ENCODE assay signal across 8 mouse cellular contexts in the genomic region with DNA sequence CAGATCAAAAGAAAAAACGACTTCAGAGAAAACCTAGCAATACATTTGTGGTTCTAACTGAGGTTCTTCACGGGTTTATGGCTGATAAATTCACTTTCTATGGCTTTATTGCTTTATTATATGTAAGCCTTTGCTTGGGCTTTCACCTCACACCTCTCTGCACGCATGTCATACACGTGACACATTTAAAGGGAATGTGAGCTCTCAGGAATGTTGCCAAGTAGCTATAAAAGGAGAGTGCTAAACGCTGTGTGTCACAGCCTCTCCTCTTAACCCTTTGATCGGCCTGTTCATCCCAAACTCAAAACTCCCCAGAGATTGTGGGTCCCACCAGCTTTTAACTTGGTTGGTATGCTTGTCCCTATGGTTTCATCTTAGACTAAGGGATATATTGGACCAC. TPM values are rescaled to one million over a fixed set of nuclear protein-coding genes. Genes with fewer than 3 reads are reported as not detected.
A peak's percentile ranks its signal among the peaks of the same experiment; 100 is the strongest.
DNase-seq lines count a peak whose midpoint lies in the region; ATAC-seq lines count a peak whose summit lies in the region.

No protein-coding gene starts in this region.

- peaks cover 9% of the 10 kb centered on the region for H3K36me3 ChIP-seq in limb, embryonic 15.5 days
- peaks cover 11% of the 10 kb centered on the region for H3K36me3 ChIP-seq in neural tube, embryonic 15.5 days

- 0 out of 2 replicates have a peak overlapping the region, but pooled peaks have one; percentile 97 for H3K27ac ChIP-seq in limb, embryonic 15.5 days
- H3K27ac ChIP-seq in neural tube, embryonic 15.5 days (replicated peaks): peak overlapping the region; percentile 99

- WGBS in limb, embryonic 15.5 days: 18% methylated on average over 6 of the region's 6 CpGs
- 33% methylated on average over 6 of the region's 6 CpGs for WGBS in neural tube, embryonic 15.5 days

- H3K27me3 ChIP-seq in limb, embryonic 15.5 days: no peaks in the 10 kb centered on the region
- no peaks in the 10 kb centered on the region for H3K27me3 ChIP-seq in neural tube, embryonic 15.5 days (replicated peaks)

- no peak for ATAC-seq in limb, embryonic 15.5 days (ENCODE audit: insufficient number of reproducible peaks, low FRiP score, low TSS enrichment, low read depth)
- ATAC-seq in neural tube, embryonic 15.5 days (ENCODE audit: low FRiP score): no peak

- peaks cover 26% of the 10 kb centered on the region for H3K4me1 ChIP-seq in limb, embryonic 15.5 days
- H3K4me1 ChIP-seq in neural tube, embryonic 15.5 days: peaks cover 39% of the 10 kb centered on the region

- H3K9ac ChIP-seq in limb, embryonic 15.5 days: no peak overlapping the region
- peak overlapping the region; percentile 95 for H3K9ac ChIP-seq in neural tube, embryonic 15.5 days (replicated peaks)

- peak overlapping the region; percentile 64 for H3K4me3 ChIP-seq in limb, embryonic 15.5 days
- peak overlapping the region; percentile 72 for H3K4me3 ChIP-seq in neural tube, embryonic 15.5 days (replicated peaks)

- 0 out of 2 replicates have a peak overlapping the region, but pooled peaks have one; percentile 80 for H3K4me2 ChIP-seq in limb, embryonic 15.5 days
- peak overlapping the region; percentile 87 for H3K4me2 ChIP-seq in neural tube, embryonic 15.5 days

- no peaks in the 10 kb centered on the region for H3K9me3 ChIP-seq in limb, embryonic 15.5 days
- H3K9me3 ChIP-seq in neural tube, embryonic 15.5 days (replicated peaks): no peaks in the 10 kb centered on the region

- DNase-seq in heart, adult 11 months: peak; percentile 93
- no peak for DNase-seq in heart, postnatal 4 days
- DNase-seq in R1 (ENCODE audit: low read depth, low spot score): peak; percentile 59
- DNase-seq in heart, adult 9 months (ENCODE audit: low spot score in 2 of 2): peak; percentile 50 to 67
- no peak for DNase-seq in gastrocnemius, adult 8-10 months (ENCODE audit: low spot score in 2 of 2)
- DNase-seq in layer of hippocampus, adult 9-10 months (ENCODE audit: low spot score): no peak

RNA-seq across cellular contexts. Expression of a gene that starts 1.8 kb away (rescaled TPM):
- total RNA-seq in heart, postnatal 4 days (2021): 10 to 100 TPM; 34.1 to 39.3 TPM
- polyA plus RNA-seq in limb, embryonic 15.5 days (2015; fragmentation: Nextera tagmentation; extraction: Ambion mirVana): 22.0 and 23.3 TPM in 2 replicates
- polyA plus RNA-seq in neural tube, embryonic 15.5 days (2015; fragmentation: Nextera tagmentation; extraction: Ambion mirVana): 37.2 and 40.8 TPM in 2 replicates
- total RNA-seq in gastrocnemius, adult 8-10 months (2022): 10 to 100 TPM; 34.5 to 38.7 (median 37.1) TPM

RNA-seq across cellular contexts. Expression of a gene that starts 41.6 kb away (rescaled TPM):
- not detected for total RNA-seq in heart, postnatal 4 days (2021)
- polyA plus RNA-seq in limb, embryonic 15.5 days (2015; fragmentation: Nextera tagmentation; extraction: Ambion mirVana): 0.14 TPM in 1 of 2 replicates, not detected in the other
- 18.2 and 19.4 TPM in 2 replicates for polyA plus RNA-seq in neural tube, embryonic 15.5 days (2015; fragmentation: Nextera tagmentation; extraction: Ambion mirVana)
- not detected for total RNA-seq in gastrocnemius, adult 8-10 months (2022)

Comparison
In these comparisons a context has a peak if more than half of its experiments do, and no peak if none do; other contexts are left out.
1. DNase-seq: peak in heart, adult 11 months (single experiment), R1 (single experiment) and heart, adult 9 months (2 of 2); none in heart, postnatal 4 days (single experiment), gastrocnemius, adult 8-10 months (0 of 2) and layer of hippocampus, adult 9-10 months (single experiment).